Mouse (Mus musculus): ENCODE measurements around the gene Sf3b4.
"Not testable (repeated sequence)": the region's sequence is repeated elsewhere in the genome, so short reads cannot be mapped to it uniquely, and the experiment has no call there.

Gene Sf3b4

DNA sequence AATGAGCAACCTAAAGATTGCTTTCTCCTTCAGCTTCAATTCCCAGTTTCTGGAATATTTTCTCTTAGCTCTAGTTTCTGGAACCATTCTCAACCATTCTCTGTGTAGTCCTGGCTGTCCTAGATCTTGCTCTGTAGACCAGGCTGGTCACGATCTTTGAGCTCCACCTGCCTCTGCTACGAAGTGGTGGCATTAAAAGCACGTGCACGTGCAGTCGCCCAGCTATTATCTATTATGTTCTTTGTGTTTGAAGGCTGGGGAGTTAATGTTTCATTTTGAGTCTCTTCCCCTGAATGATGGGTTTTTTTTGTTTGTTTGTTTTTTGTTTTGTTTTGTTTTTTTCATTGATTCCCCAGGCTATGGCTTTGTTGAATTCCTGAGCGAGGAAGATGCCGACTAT, 1.1 kb downstream of the Sf3b4 start:
- no peak for DNase-seq (ENCODE audit: low read depth, low spot score)

DNA sequence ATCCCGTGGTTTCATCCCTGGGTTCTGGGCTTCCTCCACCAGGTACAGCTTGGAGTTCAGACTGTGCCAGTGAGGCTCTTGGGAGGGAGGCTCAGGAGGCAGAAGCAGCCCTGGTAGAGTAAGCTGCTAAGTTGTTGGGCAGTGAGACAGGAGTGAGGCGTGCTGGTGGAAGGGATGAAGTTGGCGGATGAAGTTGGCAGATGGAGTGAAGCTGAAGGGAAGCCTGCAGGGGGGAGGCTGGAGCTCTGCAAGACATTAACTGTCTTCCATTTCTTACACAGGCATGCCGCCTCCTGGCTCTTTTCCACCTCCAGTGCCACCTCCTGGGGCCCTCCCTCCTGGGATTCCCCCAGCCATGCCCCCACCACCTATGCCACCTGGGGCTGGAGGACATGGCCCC, 1.9 kb downstream of the Sf3b4 start:
- not testable (repeated sequence) for DNase-seq (ENCODE audit: low read depth, low spot score)

DNA sequence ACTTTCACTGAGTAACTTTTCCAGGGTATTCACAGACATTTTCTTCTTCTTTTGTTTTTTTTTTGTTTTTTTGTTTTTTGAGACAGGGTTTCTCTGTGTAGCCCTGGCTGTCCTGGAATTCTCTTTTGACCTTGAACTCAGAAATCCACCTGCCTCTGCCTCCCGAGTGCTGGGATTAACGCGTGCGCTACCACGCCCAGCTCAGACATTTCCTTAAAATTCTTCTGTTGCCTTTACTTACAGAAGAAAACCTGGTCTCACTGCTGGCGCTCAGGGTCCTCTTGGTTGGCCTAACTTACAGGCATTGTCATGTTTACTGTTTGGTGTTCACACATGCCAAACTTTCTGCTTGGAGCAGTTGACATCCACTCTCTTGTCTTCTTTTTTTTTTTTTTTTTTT, 3.1 kb downstream of the Sf3b4 start:
- no peak for DNase-seq (ENCODE audit: low read depth, low spot score)

DNA sequence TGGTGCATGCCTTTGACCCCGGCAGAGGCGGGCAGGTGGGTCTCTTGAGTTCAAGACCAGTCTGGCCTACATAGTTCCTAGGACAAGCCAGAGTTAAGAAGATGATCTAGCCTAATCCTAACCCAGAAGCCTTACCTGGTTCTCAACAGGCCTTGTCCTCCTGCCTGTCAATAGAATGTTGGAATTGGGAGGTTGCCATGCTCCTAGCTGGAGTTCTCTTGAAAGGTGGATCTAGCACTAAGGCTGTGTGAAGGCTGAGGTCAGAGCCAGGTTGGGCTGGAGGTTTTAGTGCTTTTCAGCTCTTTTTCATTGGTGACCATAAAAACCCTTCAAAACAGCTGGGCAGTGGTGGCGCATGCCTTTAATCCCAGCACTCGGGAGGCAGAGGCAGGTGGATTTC, 6.3 kb downstream of the Sf3b4 start:
- DNase-seq (ENCODE audit: low read depth, low spot score), result no peak

DNA sequence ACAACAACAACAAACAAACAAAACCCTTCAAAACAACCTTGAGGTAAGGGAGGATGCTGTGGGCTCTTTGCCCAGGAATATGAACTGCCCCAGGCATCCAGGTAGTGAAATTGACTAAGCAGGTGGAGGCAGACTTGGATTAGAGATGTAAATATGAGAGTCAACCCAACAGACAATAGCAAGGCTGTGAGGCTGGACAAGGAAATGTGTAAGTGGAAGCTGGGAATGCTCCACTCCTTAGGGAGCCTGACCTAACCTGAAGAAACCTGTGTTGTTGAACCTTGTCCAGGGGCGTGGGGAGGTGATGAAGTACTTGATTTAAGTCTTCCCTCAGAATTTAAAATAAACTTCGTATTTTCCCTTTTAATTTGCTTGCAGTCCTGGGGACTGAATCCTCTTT, 6.8 kb downstream of the Sf3b4 start:
- no peak for DNase-seq (ENCODE audit: low read depth, low spot score)

DNA sequence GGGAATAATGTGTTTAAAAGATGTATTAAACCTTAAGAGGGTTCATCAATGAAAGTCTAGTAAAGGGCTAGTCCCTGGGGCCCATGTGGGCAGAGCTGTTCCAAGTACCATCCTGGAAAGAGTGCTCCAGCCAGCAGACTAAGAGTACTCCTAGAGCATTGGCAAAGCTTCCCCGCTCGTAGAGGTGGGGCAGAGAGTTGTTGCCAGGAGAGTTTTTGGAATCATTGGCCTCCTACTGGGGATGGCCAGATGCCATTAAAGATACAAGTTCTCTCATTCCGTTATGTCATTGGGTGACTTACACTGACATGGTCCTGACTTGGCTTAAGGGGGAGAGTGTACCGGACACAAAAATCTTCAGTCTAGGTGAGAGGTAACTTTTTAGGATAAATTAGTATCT, 7.4 kb downstream of the Sf3b4 start:
- DNase-seq (ENCODE audit: low read depth, low spot score), result no peak

DNA sequence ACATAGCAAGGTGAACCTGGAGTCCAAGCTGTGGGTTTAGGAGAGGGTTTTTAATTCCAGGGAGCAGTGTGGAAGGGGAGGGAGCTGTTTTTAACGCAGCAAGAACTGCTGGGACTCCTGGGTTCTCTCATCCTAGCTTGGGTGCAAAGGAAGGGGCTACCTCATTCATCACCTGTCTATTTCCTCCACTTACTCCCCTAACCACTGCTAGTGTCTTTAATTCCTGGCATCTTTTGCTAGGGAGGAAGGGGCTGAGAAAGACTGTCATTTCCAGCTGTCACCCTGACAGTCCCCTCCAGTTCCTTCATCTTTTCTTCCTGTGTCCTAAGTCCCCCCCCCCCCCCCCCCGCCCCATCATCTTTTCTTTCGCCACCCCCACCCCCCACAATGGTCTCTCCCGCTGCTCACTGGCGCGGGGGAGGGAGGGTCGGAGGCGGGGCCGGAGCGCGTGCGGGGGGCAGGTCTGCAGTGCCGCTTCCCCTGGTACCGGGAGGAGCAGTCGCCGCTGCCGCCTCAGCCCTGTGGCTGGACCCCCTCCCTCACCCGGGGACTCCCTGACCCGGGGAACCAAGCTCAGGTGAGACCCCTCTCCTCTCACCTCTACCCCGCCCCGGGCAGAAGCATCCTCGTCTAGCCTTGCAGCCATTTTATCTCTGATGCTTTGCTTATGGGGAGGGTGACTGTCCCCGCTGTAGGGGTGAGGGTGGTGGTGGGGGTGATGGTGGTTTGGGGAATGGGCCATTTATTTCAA, 8.8 kb downstream of the Sf3b4 start, which contains the start of gene Sv2a:
TSS of gene Sv2a (plus strand) at position 425 of the 751 bp plus-strand sequence.
- DNase-seq (ENCODE audit: low read depth, low spot score), result peak; percentile 71

DNA sequence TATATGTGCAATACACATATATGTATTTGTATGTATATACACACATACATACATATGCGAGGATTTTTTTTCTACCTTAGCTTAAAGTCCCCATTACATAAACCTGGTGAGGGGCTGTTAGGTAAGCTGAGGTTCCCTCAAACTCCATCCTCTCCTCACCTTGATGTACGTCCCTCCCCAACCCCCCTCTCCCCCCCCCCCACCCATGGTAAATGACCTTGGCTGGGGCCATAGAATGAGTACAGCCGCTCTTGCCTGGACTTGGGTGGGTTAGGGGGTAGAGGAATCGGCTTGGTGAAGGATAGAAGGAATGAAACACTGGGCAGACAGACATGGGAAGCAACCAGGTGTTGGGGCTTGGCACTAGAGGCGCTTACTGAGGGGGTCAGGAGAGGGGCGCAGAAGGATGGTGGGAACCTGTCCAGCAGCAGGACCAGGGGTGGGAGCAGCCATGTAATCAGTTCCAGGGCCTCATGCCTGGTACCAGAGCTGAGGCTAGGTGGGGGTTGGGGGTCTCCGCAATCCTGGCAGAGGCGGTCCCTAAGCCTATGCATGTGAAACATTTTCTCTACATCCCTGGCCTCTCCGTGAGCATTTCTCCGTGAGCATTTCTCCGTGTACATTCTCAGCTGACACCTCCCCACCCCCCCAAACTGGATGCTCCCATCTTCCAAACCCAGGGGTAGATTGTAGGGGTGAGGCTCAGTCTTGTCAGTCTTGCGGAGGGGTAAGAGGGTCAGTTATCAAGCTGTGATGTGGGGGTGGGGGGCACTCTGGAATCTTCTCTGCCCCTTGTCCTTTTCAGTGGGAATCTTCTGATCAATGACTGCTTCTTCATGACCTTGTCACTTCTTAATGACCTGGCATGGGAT, 9.6 kb downstream of the Sf3b4 start:
- no peak for DNase-seq (ENCODE audit: low read depth, low spot score)

DNA sequence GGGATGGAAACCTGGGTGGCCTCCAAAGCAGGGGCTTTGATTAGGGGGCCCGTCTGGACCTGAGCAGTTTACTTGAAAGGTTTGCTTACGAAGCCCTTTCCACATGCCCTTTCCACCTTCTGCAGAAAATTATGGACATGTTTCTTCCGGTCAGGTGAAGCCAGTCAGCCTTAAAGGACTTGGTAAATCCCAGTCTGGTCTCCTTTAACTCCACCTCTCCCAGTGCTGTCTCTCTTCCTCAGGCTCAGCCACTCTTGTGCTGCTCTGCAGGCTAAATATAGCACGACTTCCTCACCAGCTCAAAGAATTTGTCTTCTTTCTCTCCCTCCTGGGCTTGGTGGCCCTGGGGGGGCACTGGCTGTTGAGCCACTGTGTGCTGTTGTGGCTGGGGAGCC, 10.2 kb downstream of the Sf3b4 start:
- no peak for DNase-seq (ENCODE audit: low read depth, low spot score)

DNA sequence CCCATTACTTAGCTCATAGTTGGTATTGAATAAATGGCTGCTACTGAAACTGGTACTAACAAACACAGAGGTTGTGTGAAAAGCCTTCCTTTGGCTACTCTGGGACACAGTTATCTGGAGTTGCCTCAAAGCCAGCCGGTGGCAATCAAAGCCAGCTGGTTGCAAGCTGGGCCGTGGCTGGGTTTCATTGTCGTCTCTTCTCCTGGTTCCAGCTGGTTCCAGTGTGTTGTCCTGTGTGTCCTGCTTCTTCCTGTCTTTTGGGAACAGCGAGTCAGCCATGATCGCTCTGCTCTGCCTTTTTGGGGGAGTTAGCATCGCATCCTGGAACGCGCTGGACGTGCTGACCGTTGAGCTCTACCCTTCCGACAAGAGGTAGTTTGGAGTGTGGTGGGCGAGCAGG, 20.8 kb downstream of the Sf3b4 start:
- no peak for DNase-seq (ENCODE audit: low read depth, low spot score)

DNA sequence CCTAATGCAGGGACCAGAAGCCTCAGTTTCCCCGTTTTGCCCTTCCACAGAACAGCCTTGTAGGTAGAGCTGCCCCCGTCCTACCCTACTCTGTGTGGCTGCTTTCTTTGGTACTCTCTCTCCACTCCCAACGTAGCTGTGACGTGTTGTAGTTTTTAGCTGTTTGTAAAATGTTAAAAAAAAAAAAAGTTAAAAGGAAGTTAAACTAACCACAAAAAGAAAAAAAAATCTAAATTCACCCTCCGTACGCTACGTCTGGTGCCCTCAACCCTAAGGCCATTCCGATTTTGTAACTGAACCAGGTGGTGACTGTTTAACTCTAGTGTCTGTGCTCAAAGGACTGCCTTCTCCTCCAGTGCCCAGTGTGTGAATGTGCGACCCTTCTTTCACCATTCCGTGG, 22.8 kb downstream of the Sf3b4 start:
- peak; percentile 63 for DNase-seq (ENCODE audit: low read depth, low spot score)

DNA sequence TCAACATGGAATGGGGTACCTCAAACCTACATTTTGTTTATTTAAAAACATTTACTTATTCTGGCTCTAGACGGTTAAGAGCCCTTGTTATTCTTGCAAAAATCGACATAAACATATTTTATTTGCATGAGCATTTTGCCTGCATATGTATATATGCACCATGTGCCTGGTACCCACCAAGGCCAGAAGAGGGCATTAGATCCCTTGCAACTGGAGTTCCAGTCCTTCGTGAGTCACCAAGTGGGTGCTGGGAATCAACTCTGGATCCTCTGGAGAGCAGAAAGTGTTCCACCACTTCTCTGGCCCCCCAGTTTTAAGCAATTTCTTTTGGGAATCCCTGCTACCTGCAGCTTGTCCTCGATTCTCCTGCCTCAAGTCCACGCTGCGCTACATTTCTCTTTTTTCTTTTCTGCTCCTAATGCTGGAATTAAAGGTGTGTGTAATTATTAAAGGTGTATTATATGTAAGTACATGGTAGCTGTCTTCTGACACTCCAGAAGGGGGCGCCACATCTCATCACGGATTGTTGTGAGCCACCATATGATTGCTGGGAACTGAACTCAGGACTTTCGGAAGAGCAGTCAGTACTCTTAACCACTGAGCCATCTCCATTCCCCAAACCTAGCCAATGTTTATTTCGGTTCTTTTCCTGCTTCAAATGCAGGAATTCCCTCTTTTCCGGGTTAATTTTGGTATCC, 23.6 kb downstream of the Sf3b4 start:
- DNase-seq (ENCODE audit: low read depth, low spot score), result peak; percentile 26

DNA sequence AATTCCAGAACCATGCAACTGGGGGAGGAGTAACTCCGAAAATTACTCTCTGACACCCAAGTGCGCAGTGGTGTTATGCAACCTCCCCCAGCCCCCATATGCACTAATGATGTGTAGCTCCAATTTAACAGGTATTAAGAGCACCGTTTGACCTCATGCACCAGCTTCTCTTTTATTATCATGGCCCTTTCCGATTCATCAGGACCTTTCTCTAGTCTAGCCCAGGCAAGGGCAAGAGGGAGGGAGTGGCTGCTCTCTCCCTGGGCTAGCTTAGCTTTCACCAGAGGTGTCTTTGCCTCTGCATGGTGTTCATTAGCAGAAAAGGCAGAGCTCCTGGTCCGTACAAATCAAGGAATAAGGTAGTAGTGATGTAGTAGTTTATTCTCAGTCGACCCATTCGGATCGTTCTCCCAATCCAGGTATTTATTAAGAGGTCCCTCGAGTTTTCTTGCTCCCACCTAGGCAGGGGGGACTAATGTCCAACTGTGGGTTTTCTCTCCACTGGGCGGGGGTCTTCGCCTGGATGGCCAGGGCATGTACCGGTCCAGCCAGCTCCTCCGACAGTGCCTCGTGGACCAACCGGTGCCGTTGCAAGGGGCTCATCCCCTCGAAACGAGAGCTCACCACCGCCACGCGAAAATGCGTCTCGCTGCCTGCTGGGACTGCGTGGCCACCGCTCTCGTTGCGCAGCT, 24.5 kb downstream of the Sf3b4 start:
- DNase-seq (ENCODE audit: low read depth, low spot score), result peak; percentile 14

DNA sequence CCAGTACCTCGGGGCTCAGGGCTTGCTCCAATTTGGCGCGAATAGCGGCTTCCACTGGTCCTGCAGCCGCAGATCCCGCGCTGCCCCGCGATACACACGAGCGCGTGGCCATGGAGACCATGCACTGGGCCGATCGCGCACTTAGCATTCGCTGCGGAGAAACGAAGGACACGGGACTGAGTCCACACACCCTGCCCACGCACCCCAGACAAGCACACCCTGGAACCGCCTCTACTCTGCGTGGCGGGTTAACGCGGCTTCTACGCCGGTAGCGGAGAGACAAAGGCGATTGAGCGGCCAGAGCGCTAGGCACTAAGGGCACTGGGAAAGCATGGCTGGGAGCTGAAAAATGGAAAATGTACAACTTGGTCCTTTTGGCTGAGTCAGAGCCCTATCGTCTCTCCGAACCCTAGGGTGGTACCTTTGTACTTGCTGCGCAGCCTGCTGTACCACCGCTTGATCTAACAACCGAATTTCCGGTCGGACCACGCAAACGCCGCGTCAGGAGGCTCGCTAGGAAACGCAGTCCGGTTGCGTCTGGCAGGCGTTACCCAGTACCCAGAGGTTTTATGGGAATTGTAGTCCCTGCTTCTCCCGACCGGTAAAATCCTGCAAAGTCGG, 25.1 kb downstream of the Sf3b4 start:
- DNase-seq (ENCODE audit: low read depth, low spot score), result peak; percentile 91

DNA sequence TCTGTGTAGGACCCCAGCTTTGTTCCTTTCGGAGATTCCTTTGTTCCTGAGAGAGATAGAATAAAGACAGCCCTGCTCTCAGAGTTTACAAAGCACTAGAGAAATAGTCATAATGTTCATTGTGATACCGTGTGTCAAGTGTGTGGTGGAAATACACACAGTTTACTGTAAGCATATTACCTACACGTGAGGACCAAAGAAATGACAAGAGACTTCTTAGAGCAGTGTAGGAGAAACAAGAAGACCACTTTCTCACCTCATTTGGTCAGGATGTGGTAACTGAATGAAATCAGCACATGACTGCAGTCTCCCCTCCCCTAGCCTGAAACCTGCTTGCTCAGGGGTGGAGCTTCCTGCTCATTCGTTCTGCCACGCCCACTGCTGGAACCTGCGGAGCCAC, 26.0 kb downstream of the Sf3b4 start:
- DNase-seq (ENCODE audit: low read depth, low spot score), result peak; percentile 85

DNA sequence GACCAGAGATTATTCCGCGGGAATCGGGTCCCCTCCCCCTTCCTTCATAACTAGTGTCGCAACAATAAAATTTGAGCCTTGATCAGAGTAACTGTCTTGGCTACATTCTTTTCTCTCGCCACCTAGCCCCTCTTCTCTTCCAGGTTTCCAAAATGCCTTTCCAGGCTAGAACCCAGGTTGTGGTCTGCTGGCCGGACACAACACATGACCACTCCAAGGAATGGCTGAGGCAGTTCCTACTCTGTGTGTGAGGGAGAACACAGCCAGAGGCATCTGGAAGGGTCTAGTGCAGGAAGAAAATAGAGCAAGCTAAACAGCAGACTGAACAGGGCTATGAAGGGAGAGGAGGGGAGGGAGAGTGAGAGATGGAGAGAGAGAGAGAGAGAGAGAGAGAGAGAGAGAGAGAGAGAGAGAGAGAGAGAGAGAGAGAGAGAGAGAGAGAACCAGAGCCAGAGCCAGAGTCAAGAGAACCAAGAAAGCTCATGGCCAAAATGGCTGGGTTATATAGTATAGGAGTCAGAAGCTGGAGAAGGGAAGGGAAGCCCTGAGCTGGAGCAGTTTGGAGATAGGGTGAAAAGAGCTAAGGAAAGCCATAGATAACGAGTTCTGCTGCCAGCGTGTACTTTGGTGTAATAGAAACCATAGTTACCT, 26.6 kb downstream of the Sf3b4 start:
- not testable (repeated sequence) for DNase-seq (ENCODE audit: low read depth, low spot score)

DNA sequence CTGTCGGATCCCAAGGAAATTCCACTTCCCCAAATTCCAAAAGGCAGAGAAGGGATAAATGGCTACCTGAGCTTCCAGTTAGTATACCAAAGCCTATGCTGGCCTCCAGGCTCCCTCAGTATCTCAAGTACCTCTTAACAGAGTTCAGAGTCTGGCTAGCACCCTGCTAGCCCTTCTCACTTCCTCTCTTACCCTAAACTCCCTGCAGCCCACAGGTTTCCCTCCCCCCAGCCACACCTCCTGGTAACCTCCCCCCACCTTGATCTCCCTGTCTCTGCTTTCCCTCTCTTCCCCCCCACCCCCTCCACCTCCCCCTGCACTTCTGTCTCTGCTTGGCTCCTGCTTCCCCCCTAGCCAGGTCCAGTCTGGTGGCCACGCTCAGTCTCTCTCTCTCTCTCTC, 27.6 kb downstream of the Sf3b4 start:
- peak; percentile 19 for DNase-seq (ENCODE audit: low read depth, low spot score)

DNA sequence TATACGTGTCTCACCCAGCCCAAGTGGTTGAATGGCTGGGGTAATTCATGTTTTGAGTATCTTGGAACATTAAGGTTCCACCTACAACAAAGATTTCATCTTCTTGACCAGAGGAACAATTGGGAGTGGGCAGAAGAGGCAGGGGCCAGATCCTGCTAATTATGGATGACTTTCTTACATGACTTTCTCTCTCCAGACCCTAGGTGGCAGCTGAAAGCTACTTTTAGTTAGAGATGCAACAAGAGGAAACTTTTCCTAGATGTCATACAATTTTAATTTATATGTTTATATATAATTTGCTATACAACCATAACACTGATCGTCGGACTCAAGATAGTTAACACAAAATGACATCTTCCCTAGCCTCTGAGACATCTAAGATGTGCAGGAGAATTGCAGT, 35.7 kb downstream of the Sf3b4 start:
- DNase-seq (ENCODE audit: low read depth, low spot score), result peak; percentile 22

DNA sequence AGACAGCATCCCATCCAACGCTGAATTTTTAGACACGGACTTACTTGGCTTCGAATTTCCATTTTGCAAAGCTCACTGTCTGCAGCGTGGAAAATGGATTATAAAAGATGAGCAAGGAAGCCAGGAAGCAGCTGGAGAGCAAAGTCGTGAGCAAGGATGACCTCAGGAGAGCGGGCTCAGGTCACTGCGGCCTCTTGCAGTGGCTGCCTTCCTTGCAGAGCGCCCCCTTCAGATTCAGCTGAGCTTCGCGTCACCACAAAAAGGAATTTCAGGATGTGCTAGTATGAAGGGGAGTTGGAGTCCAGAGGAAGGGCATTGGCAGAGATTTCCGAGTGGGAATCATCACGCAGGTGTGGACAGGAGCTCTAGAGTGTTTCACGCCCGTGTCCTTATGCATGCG, 37.1 kb downstream of the Sf3b4 start:
- DNase-seq (ENCODE audit: low read depth, low spot score), result no peak

DNA sequence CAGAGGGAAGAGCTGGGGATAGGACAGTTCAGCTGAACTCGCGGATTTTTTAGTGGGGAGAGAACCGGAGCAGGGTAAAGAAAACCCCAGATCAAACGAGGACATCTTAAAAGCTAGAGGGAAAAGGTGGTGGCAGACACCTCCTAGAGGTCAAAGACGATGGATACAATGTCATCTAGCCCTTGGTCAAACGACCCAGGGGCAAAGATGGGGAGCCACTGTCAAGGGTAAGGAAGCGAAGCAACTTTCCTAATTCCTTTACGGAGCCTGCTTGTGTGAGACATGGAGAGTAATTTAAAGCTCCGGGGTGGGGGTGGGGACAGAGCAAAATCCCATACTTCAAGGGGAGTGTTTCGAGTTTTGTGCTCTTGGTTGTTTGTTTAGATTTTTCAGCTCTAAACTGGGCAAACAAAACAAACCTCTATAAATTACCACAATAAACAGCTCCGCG, 47.1 kb downstream of the Sf3b4 start:
- peak; percentile 69 for DNase-seq (ENCODE audit: low read depth, low spot score)
